Mouse (Mus musculus): ENCODE measurements around the gene Rai14.

The Rai14 gene

DNA sequence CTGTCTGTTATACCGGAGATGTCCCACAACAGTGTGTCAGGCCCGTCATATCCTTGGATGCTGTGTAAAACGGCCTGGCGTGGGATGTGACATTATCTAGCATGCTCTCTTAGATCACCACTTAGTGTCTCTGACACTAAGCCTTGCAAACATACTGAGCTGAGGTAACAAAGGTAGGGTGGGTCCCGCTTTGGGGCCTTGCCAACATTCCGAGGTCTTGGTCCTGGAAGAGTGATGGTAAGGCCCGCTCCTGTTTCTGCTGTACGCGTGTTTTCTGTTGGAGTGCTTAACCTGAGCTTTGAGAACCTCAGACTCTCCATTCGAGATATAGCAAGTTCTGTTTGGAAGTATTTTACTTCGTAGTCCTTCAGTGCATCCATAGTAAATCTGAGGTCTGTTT lies 5.8 kb upstream of the Rai14 start:
- no peak for DNase-seq

DNA sequence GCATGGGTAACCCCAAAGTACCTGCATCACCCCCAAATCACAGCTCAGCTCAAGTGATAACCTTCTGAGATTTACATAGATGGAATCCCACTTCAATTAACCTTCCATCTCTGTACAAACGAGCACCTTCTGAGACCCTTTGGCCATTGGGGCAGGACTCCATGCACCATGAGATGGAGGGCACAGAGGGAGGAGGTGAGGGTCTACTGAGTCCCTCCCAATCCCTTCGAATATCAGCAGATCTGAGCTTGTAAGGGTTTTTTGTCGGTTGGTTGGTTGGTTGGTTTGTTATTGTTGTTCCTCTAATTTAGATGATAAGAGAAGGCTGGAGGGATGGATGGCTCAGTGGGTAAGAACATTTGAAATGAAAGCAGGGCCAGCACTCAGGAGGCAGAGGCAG lies 5.1 kb upstream of the Rai14 start:
- no peak for DNase-seq

- DNase-seq, result no peak
These were observed 4.3 kb upstream of the Rai14 start for GRCm38 (mm10) chr15:10718763-10719162.

DNA sequence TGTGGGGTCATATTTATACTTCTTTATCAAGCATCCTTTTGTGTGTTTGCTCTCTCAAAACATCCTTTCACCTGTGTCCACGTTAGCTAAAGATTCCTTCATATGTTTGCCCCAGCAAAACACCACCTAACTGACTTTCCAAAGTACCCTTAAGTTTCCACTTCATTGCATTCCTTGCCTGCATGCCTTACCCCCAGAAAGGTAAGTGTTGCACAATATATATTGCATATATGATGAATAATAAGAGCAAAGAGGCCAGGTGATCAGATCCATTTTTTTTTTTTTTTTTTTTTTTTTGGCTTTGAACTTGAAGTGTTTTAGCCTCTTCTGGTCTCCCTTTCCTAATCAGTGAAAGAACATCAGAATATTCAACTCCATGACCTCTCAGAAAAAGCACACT lies 2.9 kb upstream of the Rai14 start:
- DNase-seq, result no peak

DNA sequence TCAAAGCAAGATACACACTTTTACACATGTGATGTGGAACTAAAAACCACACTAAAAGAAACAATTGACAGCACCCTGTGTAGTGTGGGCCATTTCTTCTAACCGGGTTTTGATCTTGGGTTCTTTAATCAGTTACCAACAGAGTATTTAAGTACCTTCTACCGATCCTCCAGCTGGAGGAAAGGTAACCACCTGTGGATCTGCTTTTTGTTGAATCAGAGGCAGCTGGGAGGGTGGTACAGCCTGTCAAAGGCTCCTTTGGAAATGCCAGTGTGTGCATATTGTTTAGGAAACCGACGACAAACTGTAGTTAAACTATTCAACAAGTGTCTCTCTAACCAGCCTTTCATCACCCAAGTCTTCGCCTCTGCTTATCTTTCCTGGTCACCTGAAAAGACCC lies 1.5 kb upstream of the Rai14 start:
- DNase-seq, result no peak

GRCm38 (mm10) chr15:10715139-10715505 lies 698 bp upstream of the Rai14 start:
- DNase-seq, result peak; percentile 8

DNA sequence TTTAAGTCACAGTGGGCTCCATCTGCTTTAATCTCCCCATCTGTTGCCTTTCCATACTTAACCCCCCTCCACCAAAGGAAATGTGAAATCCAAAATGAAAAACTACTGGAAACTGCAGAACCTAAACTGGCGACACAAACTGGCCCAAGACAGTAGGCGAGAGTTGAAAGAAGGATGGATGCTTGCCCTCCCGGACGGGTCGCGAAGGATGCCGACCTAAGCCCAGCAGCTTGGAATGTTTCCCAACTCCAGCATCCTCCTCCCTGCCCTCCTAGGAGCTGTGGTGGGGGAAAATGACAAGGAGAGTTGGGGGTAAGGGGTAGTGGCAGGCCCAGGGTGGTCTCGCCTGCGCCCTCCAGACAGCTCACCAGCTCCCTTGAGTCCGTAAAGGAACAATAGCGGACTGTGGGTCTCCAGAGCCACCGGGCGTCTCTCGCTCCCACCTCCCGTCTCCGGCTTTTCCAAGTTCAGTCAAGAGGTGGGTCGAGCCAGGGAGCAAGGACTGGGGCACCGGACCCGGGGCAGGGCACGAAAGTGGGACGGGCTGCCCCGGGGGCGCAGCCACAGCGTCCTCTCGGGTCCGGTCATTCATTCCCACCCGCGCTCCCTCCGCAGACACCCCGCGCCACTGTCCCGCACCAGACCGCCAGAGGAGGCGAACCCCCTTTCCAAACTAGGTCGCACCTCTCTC lies 653 bp downstream of the Rai14 start:
- no peak for DNase-seq

DNA sequence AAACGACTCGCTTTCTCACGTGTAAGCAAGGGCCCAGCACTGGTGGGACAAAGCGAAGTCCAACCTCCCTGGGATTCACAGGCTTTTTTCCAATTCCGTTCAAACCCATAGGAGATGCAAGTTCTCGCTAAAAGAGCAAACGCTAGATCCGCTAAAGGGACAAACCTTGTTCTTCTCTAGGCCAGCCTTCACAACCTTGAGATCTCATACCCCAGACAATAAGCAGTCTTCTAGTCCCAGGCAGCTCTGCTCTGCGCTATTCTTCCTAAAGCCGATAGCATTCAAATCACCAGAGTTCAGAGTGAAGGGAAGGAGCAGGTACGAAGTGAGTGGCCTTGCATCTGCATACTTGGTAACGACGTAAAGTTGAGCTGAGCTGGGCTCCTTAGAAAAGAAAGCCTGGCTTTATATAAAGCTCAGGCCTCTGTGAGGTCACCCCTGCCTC lies 1.2 kb downstream of the Rai14 start:
- DNase-seq, result no peak

DNA sequence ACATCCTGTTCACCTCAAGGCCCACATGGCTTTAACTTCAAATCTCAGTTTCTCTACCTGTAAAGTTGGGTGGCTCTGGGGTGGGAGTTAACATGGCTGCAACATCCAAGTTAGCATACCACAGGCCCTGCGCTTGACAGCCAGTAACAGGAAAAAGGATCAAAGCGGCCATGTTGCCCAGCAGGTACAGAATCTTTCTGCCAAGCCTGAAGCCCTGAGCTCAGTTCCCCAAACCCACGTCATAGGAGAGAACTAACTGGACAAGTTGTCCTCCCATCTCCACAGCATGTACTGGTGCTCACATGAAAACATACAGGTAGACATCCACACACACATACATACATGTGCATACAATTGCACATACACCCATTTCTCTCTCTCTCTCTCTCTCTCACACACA lies 2.1 kb downstream of the Rai14 start:
- no peak for DNase-seq

GRCm38 (mm10) chr15:10711231-10711630 lies 3.2 kb downstream of the Rai14 start:
- DNase-seq, result no peak

DNA sequence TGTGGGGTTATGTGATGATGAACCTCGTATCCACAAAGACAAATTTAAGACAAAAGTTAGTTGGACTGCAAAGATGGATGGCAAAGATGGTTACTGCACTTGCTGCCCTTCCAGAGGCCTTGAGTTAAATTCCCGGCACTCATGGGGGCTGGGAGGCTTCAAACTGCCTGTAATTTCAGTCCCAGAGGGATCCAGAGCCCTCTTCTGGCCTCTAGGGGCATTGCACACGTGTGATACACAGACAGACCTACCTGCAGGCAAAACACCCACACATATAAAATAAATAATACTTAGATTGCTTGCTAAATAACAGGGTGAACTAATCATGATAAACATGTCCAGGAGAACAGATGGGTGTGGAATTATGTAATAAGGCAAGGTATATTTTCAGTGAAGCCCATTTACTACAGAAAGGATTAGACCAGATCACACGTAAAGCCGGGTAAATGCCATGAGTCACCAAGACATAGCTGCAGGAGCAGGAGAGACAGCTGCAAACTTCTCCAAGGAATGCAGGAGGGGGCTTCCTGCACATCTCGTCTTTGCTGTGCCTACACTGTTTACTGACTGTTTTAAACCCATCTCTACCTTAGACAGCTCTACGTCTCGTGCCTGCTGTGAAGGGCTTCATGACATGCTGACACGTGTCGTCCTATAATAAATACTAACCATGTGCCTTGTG lies 5.7 kb downstream of the Rai14 start:
- no peak for DNase-seq

DNA sequence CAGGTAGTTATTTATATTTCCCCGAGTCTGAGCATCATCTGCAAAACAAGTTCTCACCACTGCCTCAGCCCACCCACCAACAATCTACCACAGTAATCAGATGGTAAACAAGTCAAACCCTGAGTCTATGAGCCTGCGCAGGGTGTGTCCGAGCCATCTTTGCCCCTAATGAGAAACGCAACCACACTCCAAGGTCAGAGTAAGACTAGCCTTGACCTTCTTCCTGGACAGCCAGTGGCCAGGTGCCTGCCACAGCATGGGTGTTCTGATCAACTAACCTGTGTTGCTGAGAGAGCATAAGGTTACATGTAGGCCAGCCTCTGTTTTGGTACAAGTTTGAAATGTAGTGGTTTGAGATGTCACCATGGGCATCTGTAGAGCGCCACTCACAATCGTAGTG lies 7.3 kb downstream of the Rai14 start:
- DNase-seq, result no peak

DNA sequence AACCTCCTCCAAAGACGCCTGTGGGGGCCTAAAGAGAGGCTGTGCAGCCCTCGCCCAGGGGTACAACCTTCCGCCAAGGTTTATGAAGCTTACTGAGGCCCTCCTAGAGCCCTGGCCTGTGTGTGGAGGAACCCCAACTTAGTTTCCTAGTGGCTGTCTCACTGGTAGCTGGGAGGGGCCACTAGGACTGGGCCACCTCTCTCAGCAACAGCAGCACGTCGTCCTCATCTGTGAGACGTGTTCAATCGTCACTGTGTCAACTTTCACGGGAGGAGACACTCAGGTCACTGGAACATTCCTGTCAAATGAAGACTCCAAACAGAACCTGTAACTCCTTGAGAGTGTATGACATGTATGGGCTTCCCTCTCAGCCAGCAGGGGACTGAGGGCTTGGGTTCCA lies 8.0 kb downstream of the Rai14 start:
- no peak for DNase-seq

- DNase-seq, result no peak
These were observed 8.7 kb downstream of the Rai14 start for GRCm38 (mm10) chr15:10705752-10706151.

DNA sequence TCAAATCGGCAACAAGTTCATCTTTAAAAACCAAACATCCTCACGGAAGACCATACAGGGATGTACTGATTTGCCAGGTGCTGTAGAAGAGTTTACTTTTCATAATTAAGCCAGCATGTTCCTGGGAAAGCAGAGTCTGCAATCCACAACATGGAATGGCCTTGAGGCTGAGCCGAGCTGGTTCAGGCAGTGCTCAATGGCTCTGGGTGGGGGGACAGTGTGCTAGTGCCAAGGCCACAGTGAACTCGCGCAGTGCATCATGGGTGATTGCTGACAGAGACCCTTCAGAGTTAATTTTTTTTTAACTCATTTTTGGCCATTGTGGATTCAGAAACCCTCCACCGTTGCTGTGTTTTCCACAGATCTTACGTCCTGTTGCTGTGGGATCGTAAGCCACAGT lies 10.1 kb downstream of the Rai14 start:
- no peak for DNase-seq

DNA sequence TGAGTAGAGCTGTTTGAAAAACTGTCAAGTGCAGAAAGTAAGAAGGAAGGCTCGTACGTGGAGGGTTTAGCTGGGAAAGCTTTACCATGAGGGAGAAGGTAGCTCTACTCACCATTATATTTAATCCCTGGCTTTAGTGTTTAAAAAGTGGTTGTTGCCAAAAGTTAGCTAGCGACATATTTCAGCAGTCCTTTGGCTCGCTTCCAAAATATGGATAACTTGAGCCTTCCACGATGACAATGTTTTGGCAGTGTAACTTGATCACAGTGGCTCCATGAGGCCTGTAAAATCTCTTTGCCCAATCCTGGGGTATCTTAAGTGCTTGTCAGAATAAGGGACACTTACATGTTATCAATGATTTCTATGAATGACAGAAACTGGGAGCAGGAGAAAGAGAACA lies 12.9 kb downstream of the Rai14 start:
- no peak for DNase-seq

- no peak for DNase-seq
These were observed 13.4 kb downstream of the Rai14 start for GRCm38 (mm10) chr15:10700891-10701466.

DNA sequence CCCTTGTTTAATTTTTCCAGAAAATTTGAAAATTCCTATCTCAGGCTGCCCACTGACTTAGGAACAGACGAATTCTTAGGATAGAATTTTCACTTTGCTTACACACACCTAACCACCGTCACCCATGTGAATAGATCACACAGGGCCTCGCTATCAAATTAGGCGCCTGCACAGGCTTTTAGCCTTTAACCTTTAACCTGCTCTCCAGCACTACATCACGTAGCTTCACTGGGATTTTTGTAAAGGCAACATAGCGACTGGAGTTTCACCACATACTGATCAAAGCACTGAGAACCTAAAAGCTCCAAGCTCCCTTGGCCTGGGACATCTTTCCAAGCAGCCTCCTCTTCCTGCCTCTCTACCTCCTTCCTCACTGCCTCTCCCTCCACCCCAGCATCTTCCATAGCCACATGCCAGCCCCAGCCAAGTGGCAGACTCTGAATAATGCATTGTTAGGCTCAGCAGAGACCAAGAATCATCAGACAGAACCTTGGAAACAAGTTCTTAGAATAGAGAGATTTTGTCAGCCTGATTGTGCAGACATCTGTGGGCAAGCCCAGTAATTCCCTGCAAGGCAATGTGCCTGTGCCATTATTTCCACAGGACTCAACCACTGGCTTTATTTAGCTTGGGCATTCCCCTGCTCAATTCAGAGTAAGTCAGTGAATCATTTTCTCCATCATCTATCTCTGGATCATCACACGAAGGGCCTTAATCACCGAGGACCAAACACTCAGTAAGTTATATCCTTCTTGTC lies 17.8 kb downstream of the Rai14 start:
- DNase-seq, result no peak

GRCm38 (mm10) chr15:10692627-10693026 lies 21.8 kb downstream of the Rai14 start:
- no peak for DNase-seq

DNA sequence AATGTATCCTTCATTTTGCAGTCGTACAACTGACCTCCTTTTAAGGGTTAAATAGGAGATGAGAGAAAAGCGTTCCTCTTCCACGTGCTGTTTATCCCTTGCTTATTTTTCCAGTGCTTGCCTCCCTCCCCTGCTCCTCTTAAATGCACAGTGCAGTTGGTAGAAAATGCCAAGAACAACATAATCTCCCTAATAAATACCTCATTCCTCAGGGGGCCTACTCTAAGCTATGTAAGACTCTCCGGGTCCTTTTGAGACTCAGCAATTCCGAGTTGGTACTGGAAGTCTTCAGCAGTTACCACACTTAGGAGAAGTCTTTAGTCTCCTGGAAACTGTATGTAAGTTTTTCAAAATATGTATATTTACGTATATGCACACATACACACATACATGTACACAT lies 22.9 kb downstream of the Rai14 start:
- DNase-seq, result no peak

GRCm38 (mm10) chr15:10690973-10691372 lies 23.5 kb downstream of the Rai14 start:
- DNase-seq, result no peak

- no peak for DNase-seq
These were observed 24.2 kb downstream of the Rai14 start for GRCm38 (mm10) chr15:10690219-10690618.

- DNase-seq, result no peak
These were observed 25.1 kb downstream of the Rai14 start for GRCm38 (mm10) chr15:10689304-10689703.

DNA sequence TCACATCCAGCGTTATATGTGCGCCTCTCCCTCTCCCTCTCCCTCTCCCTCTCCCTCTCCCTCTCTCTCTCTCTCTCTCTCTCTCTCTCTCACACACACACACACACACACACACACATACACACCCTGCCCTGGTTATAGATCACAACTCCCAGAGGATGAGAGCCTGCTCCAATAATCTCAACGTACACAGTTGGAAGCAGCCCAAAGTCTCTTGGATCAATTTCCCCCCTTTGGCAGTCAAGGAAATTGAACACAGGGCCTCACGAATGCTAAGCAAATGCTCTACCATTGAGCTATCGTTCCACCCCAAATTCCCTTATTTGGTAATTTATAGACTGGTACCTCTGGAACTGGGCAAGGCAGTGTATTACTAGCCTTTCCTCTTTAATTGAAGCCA lies 25.7 kb downstream of the Rai14 start:
- DNase-seq, result no peak
